Mouse (Mus musculus) lung, embryonic 14.5 days (tissue): ENCODE data around the gene Agbl5. TPM values are rescaled to one million over a fixed set of nuclear protein-coding genes. Genes with fewer than 3 reads are reported as not detected.

Experiments used
- ATAC-seq: fragments of 200-750 bp; cut with Nextera tagmentation; 2 replicates; pipeline ENCODE4 v1.8.0; 2017; ENCODE audit warnings: mild to moderate bottlenecking, moderate TSS enrichment, moderate library complexity; ENCODE audit not compliant: insufficient read depth
- DNase-seq: peaks from one replicate; pipeline ENCODE4 v3.0.0-alpha.2; 2015
- H3K27ac ChIP-seq: fragments of 300-500 bp; sonication (generic); 2 replicates; pipeline ENCODE4 v1.5.1; 2014; ENCODE audit warnings: low read depth, mild to moderate bottlenecking, moderate library complexity
- H3K27me3 ChIP-seq: fragments of 300-500 bp; sonication (generic); 2 replicates; pipeline ENCODE4 v1.6.1; 2014; ENCODE audit warnings: low read length, control low read depth; ENCODE audit not compliant: insufficient read depth
- H3K36me3 ChIP-seq: fragments of 300-500 bp; sonication (generic); 2 replicates; pipeline ENCODE4 v1.6.1; 2014; ENCODE audit warnings: control low read depth; ENCODE audit not compliant: insufficient read depth
- H3K4me1 ChIP-seq: fragments of 300-500 bp; sonication (generic); 2 replicates; pipeline ENCODE4 v1.6.1; 2014; ENCODE audit warnings: antibody characterized with exemption, control low read depth; ENCODE audit not compliant: insufficient read depth
- H3K4me2 ChIP-seq: fragments of 300-500 bp; sonication (generic); 2 replicates; pipeline ENCODE4 v1.6.1; 2014; ENCODE audit warnings: mild to moderate bottlenecking
- H3K4me3 ChIP-seq: fragments of 300-500 bp; sonication (generic); 2 replicates; pipeline ENCODE4 v1.5.1; 2014; ENCODE audit warnings: low read depth, low read length
- H3K9ac ChIP-seq: fragments of 300-500 bp; sonication (generic); 2 replicates; pipeline ENCODE4 v1.6.1; 2014
- H3K9me3 ChIP-seq: fragments of 300-500 bp; sonication (generic); 2 replicates; pipeline ENCODE4 v1.6.1; 2016; ENCODE audit warnings: low read depth, low read length, control low read depth
- CTCF ChIP-seq: IDR thresholded peaks from 2 replicates; pipeline ENCODE4 v1.5.1; 2016; ENCODE audit warnings: antibody characterized with exemption, low read depth
- WGBS: fragments of 180-500 bp; shearing (Covaris S2); extraction: QIAGEN DNeasy Blood & Tissue Kit; methylation state at CpG from one replicate; pipeline ENCODE4 v1.1.7; 2014; 5-methylcytosine and 5-hydroxymethylcytosine counted together
- polyA plus RNA-seq: library from polyadenylated mRNA; unstranded; fragments of >200 nt; fragmentation: Nextera tagmentation; extraction: Ambion mirVana; gene quantifications from 2 replicates; pipeline ENCODE4 v1.2.1, GENCODE M21; 2014

The Agbl5 gene
- polyA plus RNA-seq, 1 experiment from 2014 or later, result 25.2 TPM

DNA sequence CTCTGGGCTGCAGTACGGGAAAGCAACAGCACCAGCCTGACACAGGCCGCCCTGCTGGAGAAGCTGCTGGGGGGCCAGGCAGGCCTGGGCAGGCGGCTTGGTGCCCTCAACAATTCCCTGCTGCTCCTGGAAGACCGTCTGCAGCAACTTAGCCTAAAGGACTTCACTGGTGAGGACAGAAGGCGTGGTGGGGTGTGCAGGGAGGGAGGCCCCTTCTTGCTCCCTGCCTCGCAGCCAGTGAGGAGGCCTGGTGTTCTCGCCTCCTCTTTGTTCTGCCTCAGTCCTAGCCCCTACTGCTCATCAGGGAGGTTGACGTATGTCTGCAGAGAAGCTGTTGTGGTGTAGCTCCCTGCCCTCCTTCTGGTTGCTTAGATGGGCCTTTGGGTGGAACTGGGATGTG is 30.2 kb downstream of the Agbl5 start:
- ATAC-seq (no peak), DNase-seq (no peak)
- 82% methylated on average over 8 of the region's 8 CpGs for WGBS
- no peak for TF ChIP-seq CTCF
- Histone ChIP-seq H3K36me3 (peaks cover 45% of the 10 kb centered on the region), H3K27ac (no peak overlapping the region), H3K4me1 (0 out of 2 replicates have a peak, but pooled peaks cover 6% of the 10 kb centered on the region), H3K4me3 (no peak overlapping the region), H3K9ac (no peak overlapping the region), H3K27me3 (no peaks in the 10 kb centered on the region), H3K4me2 (no peak overlapping the region), H3K9me3 (no peaks in the 10 kb centered on the region)

DNA sequence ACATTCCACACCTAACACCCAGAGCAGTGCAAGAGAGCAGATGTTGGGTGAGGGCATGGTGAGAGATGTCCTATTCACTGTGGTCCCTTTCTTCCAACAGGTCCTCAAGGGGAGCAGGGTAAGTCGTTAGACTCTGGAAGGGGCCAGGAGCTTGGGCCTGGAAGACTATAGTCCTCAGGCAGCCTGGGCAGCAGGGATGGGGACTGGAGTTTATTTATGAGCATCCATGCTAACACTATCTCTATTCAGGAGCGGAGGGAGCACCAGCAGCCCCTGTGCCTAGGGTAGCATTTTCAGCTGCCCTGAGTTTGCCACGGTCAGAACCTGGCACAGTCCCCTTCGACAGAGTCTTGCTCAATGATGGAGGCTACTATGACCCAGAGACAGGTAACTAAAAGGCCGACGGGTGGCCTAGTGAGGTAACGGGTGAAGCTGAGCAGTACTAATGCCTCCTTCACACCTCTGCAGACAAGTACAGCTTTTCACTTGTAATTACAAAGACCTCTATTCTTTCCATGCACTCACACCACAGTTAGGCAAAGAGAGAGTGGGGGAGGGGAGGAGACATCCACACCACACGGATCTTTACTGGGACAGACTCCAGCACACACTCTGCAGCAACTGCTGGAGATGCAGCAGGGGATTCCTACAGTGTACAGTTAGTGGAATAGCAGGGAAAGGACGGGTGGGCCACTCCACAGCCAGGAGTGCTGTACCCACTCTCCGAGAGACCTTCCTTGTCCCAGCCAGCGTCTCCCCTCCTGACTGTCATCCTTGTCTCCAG is 31.5 kb downstream of the Agbl5 start:
- Histone ChIP-seq H3K27ac (no peak overlapping the region), H3K9me3 (no peaks in the 10 kb centered on the region), H3K36me3 (peaks cover 45% of the 10 kb centered on the region), H3K4me3 (0 out of 2 replicates have a peak overlapping the region, but pooled peaks have one; percentile 47), H3K4me2 (peak overlapping the region; percentile 74), H3K9ac (no peak overlapping the region), H3K4me1 (0 out of 2 replicates have a peak, but pooled peaks cover 6% of the 10 kb centered on the region), H3K27me3 (no peaks in the 10 kb centered on the region)
- no peak for TF ChIP-seq CTCF
- 61% methylated on average over 11 of the region's 11 CpGs for WGBS
- peak; percentile 50 for DNase-seq
- no peak for ATAC-seq

DNA sequence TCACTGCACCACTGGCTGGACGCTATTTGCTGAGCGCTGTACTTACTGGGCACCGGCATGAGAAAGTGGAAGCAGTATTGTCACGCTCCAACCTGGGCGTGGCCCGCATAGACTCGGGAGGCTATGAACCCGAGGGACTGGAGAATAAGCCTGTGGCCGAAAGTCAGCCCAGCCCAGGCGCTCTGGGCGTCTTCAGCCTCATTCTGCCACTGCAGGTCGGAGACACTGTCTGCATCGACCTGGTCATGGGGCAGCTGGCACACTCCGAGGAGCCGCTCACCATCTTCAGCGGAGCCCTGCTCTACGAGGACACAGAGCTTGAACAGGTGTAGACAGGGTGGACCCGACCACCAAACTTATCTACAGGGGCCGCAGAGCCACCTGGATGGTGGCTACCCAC is 32.1 kb downstream of the Agbl5 start:
- Histone ChIP-seq H3K27me3 (no peaks in the 10 kb centered on the region), H3K9me3 (no peaks in the 10 kb centered on the region), H3K36me3 (peaks cover 45% of the 10 kb centered on the region), H3K4me1 (0 out of 2 replicates have a peak, but pooled peaks cover 6% of the 10 kb centered on the region), H3K27ac (no peak overlapping the region), H3K9ac (no peak overlapping the region), H3K4me3 (0 out of 2 replicates have a peak overlapping the region, but pooled peaks have one; percentile 47), H3K4me2 (peak overlapping the region; percentile 74)
- no peak for TF ChIP-seq CTCF
- ATAC-seq (no peak; the same call in 1 of the 2 replicates), DNase-seq (no peak)
- WGBS, result 58% methylated on average over 19 of the region's 19 CpGs

DNA sequence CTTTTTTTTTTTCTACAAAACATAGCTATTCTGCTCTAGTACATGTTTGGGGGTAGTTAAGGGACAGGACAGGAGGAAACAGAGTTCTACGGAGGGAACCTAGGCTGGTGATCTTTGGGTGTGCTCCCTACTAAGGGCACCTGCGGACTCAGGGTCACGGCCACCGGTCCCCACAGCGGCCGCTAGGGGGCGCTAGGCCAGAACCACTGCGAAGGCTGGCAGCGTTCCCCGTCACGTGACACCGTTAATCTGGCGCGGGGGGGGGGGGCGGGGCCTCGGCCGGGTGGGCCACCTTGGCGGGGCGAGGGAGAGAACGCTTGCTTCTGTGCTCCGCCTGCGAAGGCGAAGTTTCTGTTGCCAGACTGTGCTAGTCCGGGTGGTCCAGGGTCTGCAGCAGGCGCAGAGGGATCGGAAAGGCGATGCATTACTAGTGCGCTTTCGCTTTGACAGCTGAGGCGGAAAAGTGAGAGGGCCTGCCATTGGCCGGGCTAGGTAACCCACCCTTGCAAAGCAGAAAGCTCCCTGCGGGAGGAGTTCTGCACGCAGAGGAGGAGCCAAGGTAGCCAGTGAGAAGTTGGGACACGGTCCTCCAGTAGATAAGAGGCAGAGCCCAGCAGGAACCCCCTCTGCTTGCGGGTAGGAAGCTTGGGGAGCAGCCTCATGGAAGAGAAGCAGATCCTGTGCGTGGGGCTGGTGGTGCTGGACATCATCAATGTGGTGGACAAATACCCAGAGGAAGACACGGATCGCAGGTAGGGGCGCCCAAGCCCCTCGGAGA is 33.0 kb downstream of the Agbl5 start, which contains the start of gene Khk:
Khk (plus strand) TSS at position 176 of the 778 bp plus-strand sequence.
- ATAC-seq (peak; percentile 80), DNase-seq (peak; percentile 94)
- H3K27me3 ChIP-seq, result no peaks in the 10 kb centered on the region
- peaks cover 43% of the 10 kb centered on the region for H3K36me3 ChIP-seq
- H3K27ac ChIP-seq, result peak within 1 kb of the TSS; percentile 73
- 0 out of 2 replicates have a peak, but pooled peaks cover 6% of the 10 kb centered on the region for H3K4me1 ChIP-seq
- WGBS, result 1% methylated on average over 40 of the region's 40 CpGs
- peak within 1 kb of the TSS; percentile 53 for H3K9ac ChIP-seq
- H3K4me3 ChIP-seq, result peak within 1 kb of the TSS; percentile 47
- peak within 1 kb of the TSS; percentile 74 for H3K4me2 ChIP-seq
- peak; percentile 91 for TF ChIP-seq CTCF
- no peaks in the 10 kb centered on the region for H3K9me3 ChIP-seq

DNA sequence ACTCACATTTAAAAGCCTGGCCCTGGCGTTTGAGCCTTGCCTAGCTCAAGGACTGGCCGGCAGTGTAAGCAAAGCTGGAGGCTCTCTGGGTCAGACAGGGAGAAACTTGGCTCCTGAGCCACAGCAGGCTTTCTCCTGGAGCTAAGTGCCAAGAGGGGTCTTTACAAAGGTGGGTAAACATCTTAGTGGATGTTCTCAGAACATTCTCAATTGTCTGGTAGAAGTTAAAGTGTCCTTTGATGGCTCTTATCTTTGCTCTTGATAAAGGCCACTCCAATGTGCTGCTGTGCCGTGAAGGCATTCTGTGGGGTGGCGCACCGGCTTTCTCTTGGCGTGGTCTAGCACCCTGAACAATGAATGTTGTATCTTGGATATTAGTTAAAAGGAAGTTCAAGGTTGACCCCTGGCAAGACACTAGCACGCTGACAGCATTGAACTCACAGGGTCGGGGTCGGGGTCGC is 34.1 kb downstream of the Agbl5 start:
- DNase-seq (no peak), ATAC-seq (no peak)
- no peak overlapping the region for H3K27ac ChIP-seq
- 0 out of 2 replicates have a peak, but pooled peaks cover 6% of the 10 kb centered on the region for H3K4me1 ChIP-seq
- H3K4me2 ChIP-seq, result peak overlapping the region; percentile 74
- 40% methylated on average over 10 of the region's 10 CpGs for WGBS
- H3K4me3 ChIP-seq, result no peak overlapping the region
- H3K9ac ChIP-seq, result peak overlapping the region; percentile 53; the same call in 1 of the 2 replicates
- H3K9me3 ChIP-seq, result no peaks in the 10 kb centered on the region
- no peaks in the 10 kb centered on the region for H3K27me3 ChIP-seq
- TF ChIP-seq CTCF, result no peak
- peaks cover 33% of the 10 kb centered on the region for H3K36me3 ChIP-seq

DNA sequence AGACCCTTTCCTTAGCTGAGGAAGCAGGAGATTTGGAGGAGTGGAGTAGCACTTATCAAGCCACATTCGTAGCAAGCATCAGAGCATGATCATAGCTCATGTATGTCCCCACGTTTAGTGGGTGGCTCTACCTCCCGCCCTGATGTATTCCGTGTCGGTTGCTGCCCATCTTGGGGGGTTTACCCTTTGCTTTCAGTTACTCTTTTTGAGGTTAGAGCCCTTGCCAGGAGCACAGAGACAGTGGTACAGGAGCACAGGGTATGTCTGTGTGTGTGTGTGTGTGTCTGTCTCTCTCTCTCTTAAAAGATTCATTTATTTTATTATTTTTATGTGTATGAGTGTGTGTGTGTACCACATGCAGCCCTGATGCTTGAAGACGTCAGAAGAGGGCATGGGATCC is 34.6 kb downstream of the Agbl5 start:
- WGBS, result 61% methylated on average over 6 of the region's 6 CpGs
- Histone ChIP-seq H3K9me3 (no peaks in the 10 kb centered on the region), H3K4me2 (no peak overlapping the region), H3K4me1 (0 out of 2 replicates have a peak, but pooled peaks cover 6% of the 10 kb centered on the region), H3K27ac (no peak overlapping the region), H3K9ac (no peak overlapping the region), H3K36me3 (peaks cover 27% of the 10 kb centered on the region), H3K27me3 (no peaks in the 10 kb centered on the region), H3K4me3 (no peak overlapping the region)
- ATAC-seq, result no peak
- DNase-seq, result no peak
- TF ChIP-seq CTCF, result no peak
